Mouse (Mus musculus) liver, embryonic 11.5 days (tissue): ENCODE measurements around the gene Mfap1b. TPM values are rescaled to one million over a fixed set of nuclear protein-coding genes. Genes with fewer than 3 reads are reported as not detected.

Source experiments
- ATAC-seq: fragments of 200-750 bp; cut with Nextera tagmentation; replicated peaks from 2 replicates; pipeline ENCODE4 v1.8.0; 2017; ENCODE audit warnings: moderate number of reproducible peaks, mild to moderate bottlenecking, moderate TSS enrichment, moderate library complexity; ENCODE audit not compliant: low FRiP score
- DNase-seq: peaks from one replicate; pipeline ENCODE4 v3.0.0-alpha.2; 2017; ENCODE audit warnings: low spot score
- H3K27ac ChIP-seq: fragments of 300-500 bp; sonication (generic); 2 replicates; pipeline ENCODE4 v1.5.1; 2014; ENCODE audit warnings: mild to moderate bottlenecking, low read depth, low read length, control low read depth
- H3K27me3 ChIP-seq: fragments of 300-500 bp; sonication (generic); replicated peaks from 2 replicates; pipeline ENCODE4 v1.6.1; 2014; ENCODE audit warnings: low read length, mixed read lengths; ENCODE audit not compliant: control insufficient read depth, insufficient read depth
- H3K36me3 ChIP-seq: fragments of 300-500 bp; sonication (generic); 2 replicates; pipeline ENCODE4 v1.6.1; 2014; ENCODE audit warnings: mild to moderate bottlenecking, low read length, moderate library complexity, mixed read lengths; ENCODE audit not compliant: control insufficient read depth, insufficient read depth
- H3K4me1 ChIP-seq: fragments of 300-500 bp; sonication (generic); replicated peaks from 2 replicates; pipeline ENCODE4 v1.6.1; 2014; ENCODE audit warnings: low read length, mixed read lengths; ENCODE audit not compliant: control insufficient read depth, insufficient read depth
- H3K4me2 ChIP-seq: fragments of 300-500 bp; sonication (generic); 2 replicates; pipeline ENCODE4 v1.6.1; 2014; ENCODE audit warnings: mild to moderate bottlenecking, control low read depth, moderate library complexity
- H3K4me3 ChIP-seq: fragments of 300-500 bp; sonication (generic); 2 replicates; pipeline ENCODE4 v1.5.1; 2014; ENCODE audit warnings: low read depth, low read length, control low read depth
- H3K9ac ChIP-seq: fragments of 300-500 bp; sonication (generic); 2 replicates; pipeline ENCODE4 v1.6.1; 2014; ENCODE audit warnings: low read depth, low read length, control low read depth
- H3K9me3 ChIP-seq: fragments of 300-500 bp; sonication (generic); 2 replicates; pipeline ENCODE4 v1.6.1; 2016; ENCODE audit warnings: low read length, inconsistent platforms, mixed read lengths; ENCODE audit not compliant: control insufficient read depth
- WGBS: fragments of 180-500 bp; shearing (Covaris S2); extraction: QIAGEN DNeasy Blood & Tissue Kit; methylation state at CpG from one replicate; pipeline ENCODE4 v1.1.7; 2014; 5-methylcytosine and 5-hydroxymethylcytosine counted together
- polyA plus RNA-seq: library from polyadenylated mRNA; unstranded; fragments of >200 nt; fragmentation: Nextera tagmentation; extraction: Ambion mirVana; gene quantifications from 2 replicates; pipeline ENCODE4 v1.2.1, GENCODE M21; 2014

The Mfap1b gene
- polyA plus RNA-seq, 1 experiment from 2014 or later: 43.2 TPM

DNA sequence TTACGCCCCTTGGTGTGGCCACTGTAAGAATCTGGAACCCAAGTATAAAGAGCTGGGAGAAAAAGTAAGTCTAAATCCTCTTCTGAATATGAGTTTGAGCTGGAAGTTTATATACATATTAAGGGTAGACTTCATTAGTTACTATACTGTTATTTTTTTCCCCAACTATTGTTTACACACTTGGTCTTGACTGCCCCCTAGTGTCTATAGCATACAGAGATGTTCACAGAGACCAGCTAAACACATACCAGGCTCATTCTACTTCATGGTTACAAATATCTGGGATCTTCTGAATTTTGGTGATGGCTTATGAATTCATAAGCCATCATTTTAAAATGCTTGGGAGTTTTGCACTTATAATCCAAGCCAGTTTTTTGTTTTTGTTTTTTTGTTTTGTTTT lies 39.0 kb downstream of the Mfap1b start:
- H3K9me3 ChIP-seq: no peaks in the 10 kb centered on the region
- H3K4me1 ChIP-seq: no peaks in the 10 kb centered on the region
- peaks cover 40% of the 10 kb centered on the region for H3K36me3 ChIP-seq
- H3K9ac ChIP-seq: no peak overlapping the region
- no peaks in the 10 kb centered on the region for H3K27me3 ChIP-seq
- 91% methylated on average over 1 of the region's 1 CpGs for WGBS
- no peak for ATAC-seq
- no peak for DNase-seq
- H3K4me2 ChIP-seq: no peak overlapping the region
- H3K4me3 ChIP-seq: no peak overlapping the region
- H3K27ac ChIP-seq: no peak overlapping the region

DNA sequence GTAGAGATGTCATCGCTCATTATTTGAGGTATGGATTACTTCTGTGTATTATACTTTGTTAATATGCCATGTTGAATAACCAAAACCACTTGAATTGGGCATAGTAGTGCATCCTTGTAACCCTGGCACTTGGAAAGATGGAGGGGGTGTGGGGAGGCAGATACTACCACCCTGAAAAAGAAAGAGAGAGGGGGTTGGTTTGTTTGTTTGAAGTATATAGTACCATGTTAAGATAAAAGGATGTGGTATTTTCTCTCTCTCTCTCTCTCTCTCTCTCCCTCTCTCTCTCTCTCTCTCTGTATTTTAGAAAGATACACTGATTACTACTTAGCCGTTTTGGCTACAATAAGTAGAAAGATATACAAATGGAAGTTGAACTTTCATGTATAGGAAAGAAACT lies 48.0 kb downstream of the Mfap1b start:
- Histone ChIP-seq H3K27me3 (no peaks in the 10 kb centered on the region), H3K4me1 (no peaks in the 10 kb centered on the region), H3K4me3 (no peak overlapping the region), H3K9me3 (no peaks in the 10 kb centered on the region), H3K4me2 (no peak overlapping the region), H3K36me3 (peaks cover 41% of the 10 kb centered on the region), H3K9ac (no peak overlapping the region), H3K27ac (no peak overlapping the region)
- WGBS: 96% methylated on average over 2 of the region's 2 CpGs
- ATAC-seq (no peak), DNase-seq (no peak)

DNA sequence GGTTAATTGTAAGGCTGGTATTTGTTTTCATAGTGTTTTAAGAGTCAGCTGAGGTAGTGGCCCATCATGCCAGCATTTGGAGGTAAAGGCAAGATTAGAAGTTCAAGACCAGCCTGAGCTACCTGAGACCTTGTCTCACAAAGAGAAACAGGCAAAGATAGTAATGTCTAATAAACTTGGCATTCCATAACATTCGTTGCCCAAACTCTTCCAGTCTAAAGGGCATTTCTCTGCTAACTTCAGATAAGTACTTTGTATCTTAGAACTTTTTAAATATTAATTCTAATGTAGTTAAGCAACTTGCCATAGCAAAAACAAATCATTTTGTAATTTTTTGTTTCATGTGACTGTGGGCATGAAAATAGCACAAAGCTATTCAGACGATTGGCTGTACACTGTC lies 50.7 kb downstream of the Mfap1b start:
- no peak for DNase-seq
- 84% methylated on average over 2 of the region's 2 CpGs for WGBS
- Histone ChIP-seq H3K4me2 (no peak overlapping the region), H3K9ac (no peak overlapping the region), H3K4me3 (no peak overlapping the region), H3K27ac (no peak overlapping the region), H3K9me3 (no peaks in the 10 kb centered on the region), H3K4me1 (no peaks in the 10 kb centered on the region), H3K27me3 (no peaks in the 10 kb centered on the region), H3K36me3 (peaks cover 36% of the 10 kb centered on the region)
- ATAC-seq: no peak

GRCm38 (mm10) chr2:121418476-121418875 lies 55.4 kb downstream of the Mfap1b start:
- H3K36me3 ChIP-seq: peaks cover 33% of the 10 kb centered on the region
- H3K27ac ChIP-seq: no peak overlapping the region
- WGBS: 91% methylated on average over 3 of the region's 3 CpGs
- H3K4me1 ChIP-seq: peaks cover 13% of the 10 kb centered on the region
- no peaks in the 10 kb centered on the region for H3K9me3 ChIP-seq
- H3K9ac ChIP-seq: no peak overlapping the region
- no peak for DNase-seq
- H3K4me3 ChIP-seq: no peak overlapping the region
- no peak overlapping the region for H3K4me2 ChIP-seq
- H3K27me3 ChIP-seq: no peaks in the 10 kb centered on the region
- no peak for ATAC-seq

DNA sequence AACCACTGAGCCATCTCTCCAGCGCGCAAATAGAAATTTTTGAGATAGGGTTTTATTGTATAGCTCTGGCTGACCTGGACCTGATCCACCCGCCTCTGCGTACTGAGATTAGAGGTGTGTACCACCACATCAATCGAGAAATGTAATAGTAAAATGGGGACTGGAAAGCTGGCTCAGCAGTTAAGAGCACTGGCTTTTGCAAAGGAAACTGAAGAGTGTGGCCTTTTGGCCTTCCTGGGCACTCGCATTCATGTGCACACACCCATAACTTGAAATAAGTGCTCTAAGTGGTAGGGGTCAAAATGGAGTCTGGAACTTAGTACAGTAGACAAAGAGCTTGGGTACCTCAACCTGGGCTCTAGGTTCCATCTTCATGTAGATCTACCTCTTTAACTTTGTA lies 57.5 kb downstream of the Mfap1b start:
- Histone ChIP-seq H3K27ac (no peak overlapping the region), H3K27me3 (no peaks in the 10 kb centered on the region), H3K9me3 (no peaks in the 10 kb centered on the region), H3K9ac (no peak overlapping the region), H3K36me3 (peaks cover 21% of the 10 kb centered on the region), H3K4me2 (peak overlapping the region; percentile 76), H3K4me1 (peaks cover 13% of the 10 kb centered on the region), H3K4me3 (peak overlapping the region; percentile 14; the same call in 1 of the 2 replicates)
- DNase-seq (no peak), ATAC-seq (no peak)
- 86% methylated on average over 6 of the region's 6 CpGs for WGBS

GRCm38 (mm10) chr2:121415591-121415990 lies 58.3 kb downstream of the Mfap1b start:
- H3K27me3 ChIP-seq: no peaks in the 10 kb centered on the region
- H3K9me3 ChIP-seq: no peaks in the 10 kb centered on the region
- peak overlapping the region; percentile 76 for H3K4me2 ChIP-seq
- 80% methylated on average over 3 of the region's 3 CpGs for WGBS
- no peak overlapping the region for H3K27ac ChIP-seq
- H3K4me3 ChIP-seq: peak overlapping the region; percentile 94
- H3K9ac ChIP-seq: no peak overlapping the region
- ATAC-seq (no peak), DNase-seq (no peak)
- H3K4me1 ChIP-seq: peaks cover 13% of the 10 kb centered on the region
- H3K36me3 ChIP-seq: peaks cover 17% of the 10 kb centered on the region

- H3K27me3 ChIP-seq: no peaks in the 10 kb centered on the region
- peak overlapping the region; percentile 94 for H3K4me3 ChIP-seq
- H3K4me1 ChIP-seq: peaks cover 13% of the 10 kb centered on the region
- ATAC-seq (no peak), DNase-seq (no peak)
- H3K9me3 ChIP-seq: no peaks in the 10 kb centered on the region
- H3K36me3 ChIP-seq: peaks cover 15% of the 10 kb centered on the region
- H3K9ac ChIP-seq: peak overlapping the region; percentile 50
- H3K27ac ChIP-seq: no peak overlapping the region
- 47% methylated on average over 3 of the region's 3 CpGs for WGBS
- H3K4me2 ChIP-seq: peak overlapping the region; percentile 76
Observed at GRCm38 (mm10) chr2:121415103-121415502, 58.8 kb downstream of the Mfap1b start.

- ATAC-seq (peak; percentile 68), DNase-seq (no peak)
- peak overlapping the region; percentile 94 for H3K4me3 ChIP-seq
- H3K27me3 ChIP-seq: no peaks in the 10 kb centered on the region
- WGBS: 1% methylated on average over 31 of the region's 32 CpGs
- no peaks in the 10 kb centered on the region for H3K9me3 ChIP-seq
- peaks cover 12% of the 10 kb centered on the region for H3K36me3 ChIP-seq
- peak overlapping the region; percentile 76 for H3K4me2 ChIP-seq
- H3K9ac ChIP-seq: peak overlapping the region; percentile 99
- H3K4me1 ChIP-seq: peaks cover 13% of the 10 kb centered on the region
- H3K27ac ChIP-seq: peak overlapping the region; percentile 97
Observed at GRCm38 (mm10) chr2:121414139-121414685, 59.7 kb downstream of the Mfap1b start.

DNA sequence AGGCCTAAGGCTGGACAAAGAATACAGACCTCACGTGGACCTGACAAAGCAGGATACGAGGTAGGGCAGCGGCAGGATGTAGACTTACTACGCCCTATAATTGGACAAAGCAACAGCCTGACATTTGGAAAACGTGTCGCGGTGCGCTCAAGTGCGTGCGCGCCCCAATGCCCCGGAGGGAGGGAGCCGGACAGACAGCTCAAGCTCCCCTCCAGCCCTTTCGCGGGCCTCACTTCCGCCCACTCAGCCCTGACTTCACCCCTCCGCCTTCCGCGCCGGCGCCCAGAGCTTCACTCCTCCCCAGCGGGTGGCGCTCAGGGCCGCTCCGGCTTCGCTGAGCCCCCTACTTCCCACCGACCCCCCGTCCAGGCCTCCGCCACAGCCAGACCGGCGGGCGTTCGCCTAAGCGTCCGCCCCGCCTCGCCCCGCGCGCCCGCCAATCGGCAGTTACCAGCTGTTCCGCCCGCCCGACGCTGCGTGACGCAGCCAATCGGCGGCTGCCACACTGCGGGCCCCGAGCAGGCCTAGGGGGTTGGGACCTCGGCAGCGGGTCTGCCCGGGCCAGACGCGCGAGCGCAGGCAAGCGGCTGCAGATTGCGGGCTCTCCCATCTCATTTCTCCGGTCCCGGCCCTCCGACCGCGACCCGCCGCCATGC lies 60.4 kb downstream of the Mfap1b start, which contains the start of the genes Pdia3 and Catsper2:
Pdia3 (plus strand) TSS at position 389 of the 656 bp plus-strand sequence.
Catsper2 (minus strand) TSS at position 406 of the 656 bp plus-strand sequence.
- ATAC-seq (peak; percentile 98), DNase-seq (peak; percentile 96)
- peak within 1 kb of the TSS; percentile 94 for H3K4me3 ChIP-seq
- peak within 1 kb of the TSS; percentile 99 for H3K9ac ChIP-seq
- peaks cover 13% of the 10 kb centered on the region for H3K4me1 ChIP-seq
- H3K36me3 ChIP-seq: peaks cover 12% of the 10 kb centered on the region
- no peaks in the 10 kb centered on the region for H3K9me3 ChIP-seq
- peak within 1 kb of the TSS; percentile 86 for H3K4me2 ChIP-seq
- WGBS: under 1% methylated on average over 64 of the region's 68 CpGs
- H3K27me3 ChIP-seq: no peaks in the 10 kb centered on the region
- H3K27ac ChIP-seq: peak within 1 kb of the TSS; percentile 97
